Mouse (Mus musculus) neural tube, embryonic 13.5 days (tissue): ENCODE data around the gene Spr. TPM values are rescaled to one million over a fixed set of nuclear protein-coding genes. Genes with fewer than 3 reads are reported as not detected.

Experiments
- ATAC-seq: fragments of 200-750 bp; cut with Nextera tagmentation; 2 replicates; pipeline ENCODE4 v1.8.0; 2017; ENCODE audit warnings: low read depth, mild to moderate bottlenecking, moderate TSS enrichment, moderate library complexity
- H3K27ac ChIP-seq: fragments of 300-500 bp; sonication (generic); replicated peaks from 2 replicates; pipeline ENCODE4 v1.5.1; 2015; ENCODE audit warnings: moderate library complexity, mild to moderate bottlenecking, inconsistent platforms
- H3K27me3 ChIP-seq: fragments of 300-500 bp; sonication (generic); 2 replicates; pipeline ENCODE4 v1.6.1; 2015; ENCODE audit warnings: mild to moderate bottlenecking, inconsistent platforms
- H3K36me3 ChIP-seq: fragments of 300-500 bp; sonication (generic); 2 replicates; pipeline ENCODE4 v1.6.1; 2015; ENCODE audit warnings: mild to moderate bottlenecking, inconsistent platforms
- H3K4me1 ChIP-seq: fragments of 300-500 bp; sonication (generic); replicated peaks from 2 replicates; pipeline ENCODE4 v1.6.1; 2015; ENCODE audit warnings: inconsistent platforms
- H3K4me2 ChIP-seq: fragments of 300-500 bp; sonication (generic); 2 replicates; pipeline ENCODE4 v1.6.1; 2015; ENCODE audit warnings: inconsistent platforms, mild to moderate bottlenecking, moderate library complexity
- H3K4me3 ChIP-seq: fragments of 300-500 bp; sonication (generic); 2 replicates; pipeline ENCODE4 v1.5.1; 2015; ENCODE audit warnings: mild to moderate bottlenecking, inconsistent platforms
- H3K9ac ChIP-seq: fragments of 300-500 bp; sonication (generic); 2 replicates; pipeline ENCODE4 v1.6.1; 2015; ENCODE audit warnings: moderate library complexity, mild to moderate bottlenecking, inconsistent platforms
- H3K9me3 ChIP-seq: fragments of 300-500 bp; sonication (generic); 2 replicates; pipeline ENCODE4 v1.6.1; 2016; ENCODE audit warnings: inconsistent platforms
- WGBS: fragments of 180-500 bp; shearing (Covaris S2); methylation state at CpG from one replicate; pipeline ENCODE4 v1.1.7; 2015; 5-methylcytosine and 5-hydroxymethylcytosine counted together
- polyA plus RNA-seq: library from polyadenylated mRNA; unstranded; fragments of >200 nt; fragmentation: Nextera tagmentation; extraction: Ambion mirVana; gene quantifications from 2 replicates; pipeline ENCODE4 v1.2.1, GENCODE M21; 2015

Gene Spr
- polyA plus RNA-seq, 1 experiment from 2014 or later: 23.8 TPM

GRCm38 (mm10) chr6:85105033-85105615 is 32.4 kb downstream of the Spr start:
- no peak for ATAC-seq
- H3K27ac ChIP-seq: no peak overlapping the region
- no peak overlapping the region for H3K4me3 ChIP-seq

GRCm38 (mm10) chr6:85103321-85103720 is 34.2 kb downstream of the Spr start:
- WGBS: 77% methylated on average over 3 of the region's 3 CpGs
- Histone ChIP-seq H3K27ac (no peak overlapping the region), H3K4me2 (no peak overlapping the region), H3K4me1 (no peaks in the 10 kb centered on the region), H3K9ac (no peak overlapping the region), H3K36me3 (no peaks in the 10 kb centered on the region), H3K9me3 (no peaks in the 10 kb centered on the region), H3K27me3 (no peaks in the 10 kb centered on the region), H3K4me3 (no peak overlapping the region)
- no peak for ATAC-seq

More at GRCm38 (mm10) chr6:85105033-85105615, 32.4 kb downstream of the Spr start:
- no peaks in the 10 kb centered on the region for H3K36me3 ChIP-seq
- no peaks in the 10 kb centered on the region for H3K4me1 ChIP-seq
- H3K27me3 ChIP-seq: no peaks in the 10 kb centered on the region
- H3K4me2 ChIP-seq: no peak overlapping the region
- 85% methylated on average over 10 of the region's 10 CpGs for WGBS
- H3K9ac ChIP-seq: no peak overlapping the region
- H3K9me3 ChIP-seq: peaks cover 2% of the 10 kb centered on the region; the same call in 1 of the 2 replicates

GRCm38 (mm10) chr6:85096441-85096840 is 41.1 kb downstream of the Spr start:
- no peak for ATAC-seq
- H3K27ac ChIP-seq: no peak overlapping the region
- no peaks in the 10 kb centered on the region for H3K9me3 ChIP-seq
- 80% methylated on average over 2 of the region's 2 CpGs for WGBS
- H3K4me3 ChIP-seq: no peak overlapping the region
- no peaks in the 10 kb centered on the region for H3K36me3 ChIP-seq
- no peaks in the 10 kb centered on the region for H3K4me1 ChIP-seq
- no peak overlapping the region for H3K9ac ChIP-seq
- H3K4me2 ChIP-seq: no peak overlapping the region
- no peaks in the 10 kb centered on the region for H3K27me3 ChIP-seq

- no peaks in the 10 kb centered on the region for H3K36me3 ChIP-seq
- no peak overlapping the region for H3K4me2 ChIP-seq
- no peaks in the 10 kb centered on the region for H3K4me1 ChIP-seq
- H3K4me3 ChIP-seq: no peak overlapping the region
- 82% methylated on average over 4 of the region's 4 CpGs for whole genome bisulfite sequencing
- H3K9me3 ChIP-seq: no peaks in the 10 kb centered on the region
- no peak overlapping the region for H3K9ac ChIP-seq
- no peak overlapping the region for H3K27ac ChIP-seq
- no peaks in the 10 kb centered on the region for H3K27me3 ChIP-seq
- ATAC-seq: no peak
These were observed 50.1 kb downstream of the Spr start for GRCm38 (mm10) chr6:85087425-85087824.

- 71% methylated on average over 3 of the region's 3 CpGs for WGBS
- no peak for ATAC-seq
- H3K4me1 ChIP-seq: no peaks in the 10 kb centered on the region
- no peaks in the 10 kb centered on the region for H3K9me3 ChIP-seq
- H3K4me3 ChIP-seq: no peak overlapping the region
- no peak overlapping the region for H3K9ac ChIP-seq
- H3K4me2 ChIP-seq: no peak overlapping the region
- no peak overlapping the region for H3K27ac ChIP-seq
- no peaks in the 10 kb centered on the region for H3K27me3 ChIP-seq
- no peaks in the 10 kb centered on the region for H3K36me3 ChIP-seq
These were observed 50.9 kb downstream of the Spr start for GRCm38 (mm10) chr6:85086645-85087044.

Other genes starting within 250 kb of the Spr start
- gene Exoc6b, start 68.3 kb downstream of the Spr start, polyA plus RNA-seq: 41.4 and 46.8 TPM in 2 replicates
- gene Emx1, start 49.7 kb upstream of the Spr start, polyA plus RNA-seq: 0.32 TPM in 1 of 2 replicates, not detected in the other
- gene Sfxn5, start 195.7 kb upstream of the Spr start, polyA plus RNA-seq: 11.8 and 15.8 TPM in 2 replicates
- gene Rab11fip5, start 236.9 kb upstream of the Spr start, polyA plus RNA-seq: 13.2 and 15.1 TPM in 2 replicates